Mouse (Mus musculus): ENCODE measurements around the gene Olfr1299.

The Olfr1299 gene

GRCm38 (mm10) chr2:111661119-111661518 is at the start of gene Olfr1299:
Gene Olfr1299 (plus strand): TSS chr2:111661419.
- ATAC-seq (ENCODE audit: low TSS enrichment) = no peak

GRCm38 (mm10) chr2:111626397-111626796 is 34.8 kb upstream of the Olfr1299 start, which contains the start of gene Olfr1297:
Gene Olfr1297 (minus strand): TSS chr2:111626497.
- ATAC-seq (ENCODE audit: low TSS enrichment) = no peak

- no peak for ATAC-seq (ENCODE audit: low TSS enrichment)
Observed at GRCm38 (mm10) chr2:111649101-111649500, 12.1 kb upstream of the Olfr1299 start, which contains the start of gene Olfr1298. Gene Olfr1298 (minus strand): TSS chr2:111649201.

Data from frontal cortex, adult (tissue).